Mouse (Mus musculus) fibroblast of lung, adult 2 months (primary cell): ENCODE results near the gene Klk8.
A peak's percentile ranks its signal among the peaks of the same experiment; 100 is the strongest.

ENCODE experiments used
- DNase-seq: peaks from one replicate; pipeline ENCODE4 v3.0.0-alpha.2; 2011; ENCODE audit warnings: low read depth

Gene Klk8

GRCm38 (mm10) chr7:43797333-43797769 lies at the start of gene Klk8:
TSS of gene Klk8 (plus strand) at chr7:43797577.
- no peak for DNase-seq

- no peak for DNase-seq
Observed at GRCm38 (mm10) chr7:43747788-43748187, 49.6 kb upstream of the Klk8 start.

GRCm38 (mm10) chr7:43752806-43753205 lies 44.6 kb upstream of the Klk8 start:
- no peak for DNase-seq

DNA sequence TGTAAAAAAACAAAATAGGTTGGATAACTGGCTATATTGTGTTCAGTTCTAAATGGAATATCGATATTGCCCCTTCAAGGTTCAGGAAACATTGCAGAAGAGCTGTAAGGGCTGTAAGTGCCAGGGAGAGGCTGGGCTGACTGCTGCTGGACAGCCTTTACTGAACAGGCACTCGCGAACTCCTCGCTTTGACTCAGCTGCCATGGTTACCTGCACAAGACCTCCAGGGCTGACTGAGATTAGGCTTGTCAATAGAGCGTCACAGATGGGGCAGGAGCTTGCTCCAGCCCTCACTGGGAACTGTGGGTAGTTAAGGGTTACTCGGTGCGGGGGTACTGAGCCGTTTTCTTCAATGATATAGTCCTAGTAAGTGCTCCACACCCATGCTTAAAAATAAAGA lies 30.9 kb upstream of the Klk8 start:
- DNase-seq, result no peak

DNA sequence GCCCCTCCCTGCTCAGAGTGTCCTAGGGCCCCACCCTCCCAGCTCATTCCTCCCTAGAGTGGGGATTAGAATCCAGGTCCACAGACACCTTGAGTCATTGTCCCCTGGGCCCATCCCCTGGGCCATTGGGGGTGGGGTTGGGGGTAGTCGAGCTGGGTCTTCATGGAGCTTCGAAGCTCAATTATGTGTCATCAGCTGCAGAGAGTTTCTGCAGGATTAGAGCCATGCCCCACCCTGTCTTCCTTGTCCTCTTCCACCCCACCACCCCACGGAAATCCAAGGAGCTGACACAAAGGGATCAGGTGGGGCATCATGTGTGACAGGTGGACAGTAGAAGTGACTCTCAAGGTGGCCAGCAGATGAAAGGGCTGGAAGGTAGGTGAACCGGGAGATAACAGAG lies 28.8 kb upstream of the Klk8 start, which contains the start of gene Klk12:
Gene Klk12 (plus strand): TSS at position 301 of the 400 bp plus-strand sequence.
- DNase-seq, result no peak

DNA sequence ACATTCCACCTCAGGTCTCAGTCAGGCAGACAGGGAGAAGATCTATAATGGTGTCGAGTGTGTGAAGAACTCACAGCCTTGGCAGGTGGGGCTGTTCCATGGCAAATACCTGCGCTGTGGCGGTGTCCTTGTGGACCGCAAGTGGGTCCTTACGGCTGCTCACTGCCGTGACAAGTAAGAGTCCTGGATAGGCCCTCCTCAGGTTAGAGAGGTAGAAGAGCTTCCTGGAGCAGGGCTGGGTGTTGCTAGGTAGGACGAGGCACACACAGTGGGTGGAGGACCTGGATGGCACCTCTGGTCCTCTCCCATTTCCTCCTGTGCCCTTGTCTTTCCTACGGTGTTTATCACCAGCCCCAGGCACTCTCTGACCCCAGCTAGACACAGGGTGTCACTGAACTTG lies 27.7 kb upstream of the Klk8 start:
- no peak for DNase-seq

GRCm38 (mm10) chr7:43770701-43771100 lies 26.7 kb upstream of the Klk8 start:
- DNase-seq, result no peak

DNA sequence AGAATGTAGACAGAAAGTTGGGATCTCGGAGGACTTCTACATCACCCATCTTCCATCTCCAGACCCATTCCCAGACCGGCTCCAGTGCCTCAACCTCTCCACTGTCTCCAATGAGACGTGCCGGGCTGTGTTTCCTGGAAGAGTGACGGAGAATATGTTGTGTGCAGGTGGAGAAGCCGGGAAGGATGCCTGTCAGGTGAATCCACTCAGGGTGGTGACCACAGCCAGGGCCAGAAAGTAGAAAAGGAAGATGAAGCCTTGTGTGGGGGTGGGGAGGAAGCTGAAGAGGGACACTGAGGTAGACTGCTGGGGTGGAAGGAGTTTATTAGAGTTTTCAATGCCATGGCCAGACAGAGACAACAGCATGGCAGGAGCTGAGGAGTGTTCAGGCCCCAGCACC lies 25.5 kb upstream of the Klk8 start:
- no peak for DNase-seq

DNA sequence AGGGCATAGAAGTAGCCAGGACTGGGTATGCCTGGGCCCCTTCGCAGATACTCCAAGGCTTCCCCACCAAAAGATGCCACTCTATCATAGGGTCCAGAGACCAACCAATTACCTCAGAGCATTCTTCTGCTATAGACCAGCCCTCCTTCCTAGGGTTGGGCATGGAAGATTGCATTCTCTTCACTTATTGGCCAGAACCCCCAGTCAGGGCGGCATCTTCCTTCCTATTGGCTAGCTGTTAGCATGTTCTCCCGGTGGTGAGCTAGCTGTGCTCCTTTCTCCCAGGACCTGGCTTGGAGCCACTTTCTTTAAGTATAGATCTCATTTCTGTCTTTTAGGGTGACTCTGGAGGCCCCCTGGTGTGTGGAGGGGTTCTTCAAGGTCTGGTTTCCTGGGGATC lies 24.5 kb upstream of the Klk8 start:
- no peak for DNase-seq

DNA sequence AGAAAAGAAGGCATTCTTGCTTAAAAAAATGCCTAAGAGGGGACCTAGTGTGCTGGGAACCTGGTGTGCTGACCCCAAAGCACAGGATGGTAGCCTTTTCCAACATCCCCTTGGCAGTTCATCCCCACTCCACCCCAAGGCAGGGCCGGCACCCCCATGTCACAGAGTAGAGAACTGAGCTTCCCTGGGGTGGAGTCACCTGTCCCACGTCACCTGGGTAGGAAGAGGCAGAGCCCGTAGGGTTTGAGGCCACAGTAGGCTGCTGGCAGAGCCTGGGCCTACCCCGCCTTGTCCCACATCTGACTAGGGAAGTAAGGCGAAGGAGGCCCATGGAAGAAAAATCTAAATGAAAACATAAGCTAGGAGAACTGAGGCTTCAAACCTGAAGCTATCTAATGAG lies 23.0 kb upstream of the Klk8 start, which contains the start of gene Klk11:
Gene Klk11 (plus strand): TSS at position 241 of the 400 bp plus-strand sequence.
- DNase-seq, result no peak

DNA sequence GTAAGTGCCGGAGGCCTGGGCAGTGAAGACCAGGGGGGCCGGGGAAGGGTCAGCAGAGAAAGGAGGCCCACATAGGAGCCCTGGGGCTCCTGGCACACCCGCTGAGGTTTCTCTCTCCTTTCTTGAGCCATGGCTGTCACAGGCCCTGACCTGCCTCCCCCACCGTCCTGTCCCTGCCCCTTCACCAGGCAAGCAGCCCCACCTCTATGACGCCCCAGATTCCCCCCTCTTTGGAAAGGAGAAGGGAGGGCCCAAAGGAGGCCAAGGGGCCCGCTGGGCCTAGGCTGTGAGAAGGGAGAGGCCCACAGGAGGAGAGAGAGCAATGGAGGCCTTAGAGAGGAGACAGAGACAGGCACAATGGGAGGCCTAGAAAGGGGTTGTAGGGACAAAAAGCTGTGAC lies 22.6 kb upstream of the Klk8 start:
- DNase-seq, result no peak

GRCm38 (mm10) chr7:43775311-43776057 lies 21.9 kb upstream of the Klk8 start:
- DNase-seq, result no peak

DNA sequence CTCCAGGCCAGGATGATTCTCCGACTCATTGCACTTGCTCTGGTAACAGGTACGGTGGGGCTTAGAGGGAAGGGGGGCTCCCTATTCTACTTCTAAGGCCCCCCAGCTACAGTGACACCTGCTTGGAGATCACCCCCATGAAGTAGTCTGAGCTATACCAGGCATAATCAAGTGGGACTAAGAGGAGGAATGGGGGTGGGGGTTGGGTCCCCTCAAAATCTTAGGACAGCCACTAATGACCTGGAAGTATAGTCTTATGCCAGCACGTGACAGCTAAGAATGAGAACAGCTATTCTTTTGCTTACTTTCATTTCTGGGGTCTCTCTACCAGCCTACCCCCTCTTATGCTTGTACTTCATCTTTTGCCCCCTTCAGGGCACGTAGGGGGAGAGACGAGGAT lies 20.9 kb upstream of the Klk8 start:
- DNase-seq, result no peak

GRCm38 (mm10) chr7:43777423-43777822 lies 20.0 kb upstream of the Klk8 start:
- no peak for DNase-seq

- no peak for DNase-seq
Observed at GRCm38 (mm10) chr7:43778176-43778970, 19.0 kb upstream of the Klk8 start.

- no peak for DNase-seq
Observed at GRCm38 (mm10) chr7:43780241-43780640, 17.1 kb upstream of the Klk8 start.

DNA sequence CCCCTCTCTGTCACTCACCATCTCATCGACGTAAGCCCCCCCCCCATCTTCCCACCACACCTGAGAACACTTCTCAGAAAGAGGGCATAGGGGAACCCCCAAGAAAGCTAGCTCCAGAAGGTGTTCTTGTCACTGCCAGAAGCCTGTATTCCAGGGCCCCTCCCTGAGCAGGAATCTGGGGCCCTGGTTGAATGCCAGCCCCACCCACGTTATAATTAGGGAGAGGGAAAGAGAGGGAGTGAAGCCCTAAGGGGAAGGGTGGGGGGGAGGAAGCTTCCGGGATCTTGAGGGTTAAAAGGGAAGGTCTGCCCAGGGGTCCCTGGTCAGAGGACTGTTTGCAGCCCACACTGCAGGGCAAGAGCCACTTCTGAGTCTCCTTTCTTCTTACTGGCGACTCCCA lies 16.6 kb upstream of the Klk8 start, which contains the start of gene Klk10:
Gene Klk10 (plus strand): TSS at position 290 of the 400 bp plus-strand sequence.
- no peak for DNase-seq

DNA sequence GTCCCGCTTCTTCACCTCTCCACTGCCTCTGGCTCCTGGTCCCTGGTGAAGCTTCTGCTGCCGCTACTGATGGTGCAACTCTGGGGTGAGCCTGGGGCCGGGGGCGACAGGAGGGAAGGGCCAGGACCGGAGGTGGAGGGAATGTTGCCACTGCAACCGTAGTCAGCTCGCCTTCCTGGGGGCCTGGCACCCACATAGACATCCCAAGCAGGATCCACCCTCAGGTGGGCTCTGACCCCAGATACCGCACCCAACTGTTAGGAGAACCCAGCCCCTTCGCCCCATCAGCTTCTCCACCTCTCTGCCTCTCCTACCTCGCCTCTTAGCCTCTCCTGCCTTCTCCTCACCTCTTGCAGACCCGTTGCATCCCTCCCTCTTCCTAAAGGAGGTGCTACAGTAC lies 15.8 kb upstream of the Klk8 start:
- DNase-seq, result no peak

- peak; percentile 54 for DNase-seq
Observed at GRCm38 (mm10) chr7:43782275-43783265, 14.8 kb upstream of the Klk8 start.

GRCm38 (mm10) chr7:43785286-43785685 lies 12.1 kb upstream of the Klk8 start:
- DNase-seq, result peak; percentile 31

- DNase-seq, result peak; percentile 36
Observed at GRCm38 (mm10) chr7:43788096-43788495, 9.3 kb upstream of the Klk8 start.

- no peak for DNase-seq
Observed at GRCm38 (mm10) chr7:43789295-43789694, 8.1 kb upstream of the Klk8 start.
